Mouse (Mus musculus) R1 (cell line): ENCODE measurements around the gene Apobec2.
A peak's percentile ranks its signal among the peaks of the same experiment; 100 is the strongest.

ENCODE experiments used
- DNase-seq: peaks from one replicate; pipeline ENCODE4 v3.0.0-alpha.2; 2018; ENCODE audit warnings: low read depth, low spot score

The Apobec2 gene

GRCm38 (mm10) chr17:48437421-48437911, 4.7 kb upstream of the Apobec2 start:
- no peak for DNase-seq

GRCm38 (mm10) chr17:48436487-48436886, 3.8 kb upstream of the Apobec2 start:
- DNase-seq, result peak; percentile 69

GRCm38 (mm10) chr17:48434479-48434878, 1.7 kb upstream of the Apobec2 start:
- DNase-seq, result peak; percentile 73

GRCm38 (mm10) chr17:48433689-48434330, 1.1 kb upstream of the Apobec2 start:
- peak; percentile 90 for DNase-seq

- DNase-seq, result peak; percentile 60
These were observed 401 bp upstream of the Apobec2 start for GRCm38 (mm10) chr17:48433006-48433655.

- no peak for DNase-seq
These were observed 1.7 kb downstream of the Apobec2 start for GRCm38 (mm10) chr17:48431054-48431453.

GRCm38 (mm10) chr17:48430394-48430793, 2.3 kb downstream of the Apobec2 start:
- DNase-seq, result no peak

GRCm38 (mm10) chr17:48427852-48428530, 4.7 kb downstream of the Apobec2 start:
- no peak for DNase-seq

- peak; percentile 73 for DNase-seq
These were observed 5.6 kb downstream of the Apobec2 start for GRCm38 (mm10) chr17:48426991-48427750.

- DNase-seq, result peak; percentile 36
These were observed 6.7 kb downstream of the Apobec2 start for GRCm38 (mm10) chr17:48425823-48426612.

- no peak for DNase-seq
These were observed 8.5 kb downstream of the Apobec2 start for GRCm38 (mm10) chr17:48424237-48424636.

GRCm38 (mm10) chr17:48419571-48419970, 13.2 kb downstream of the Apobec2 start:
- no peak for DNase-seq

- DNase-seq, result no peak
These were observed 13.9 kb downstream of the Apobec2 start for GRCm38 (mm10) chr17:48418781-48419180.

- DNase-seq, result no peak
These were observed 14.6 kb downstream of the Apobec2 start for GRCm38 (mm10) chr17:48418174-48418573.

GRCm38 (mm10) chr17:48417521-48417920, 15.2 kb downstream of the Apobec2 start:
- DNase-seq, result no peak

- peak; percentile 94 for DNase-seq
These were observed 16.1 kb downstream of the Apobec2 start for GRCm38 (mm10) chr17:48416425-48417195.

- DNase-seq, result no peak
These were observed 16.7 kb downstream of the Apobec2 start for GRCm38 (mm10) chr17:48416011-48416410.

- DNase-seq, result no peak
These were observed 21.5 kb downstream of the Apobec2 start for GRCm38 (mm10) chr17:48411241-48411640.

GRCm38 (mm10) chr17:48410299-48410785, 22.4 kb downstream of the Apobec2 start:
- peak; percentile 81 for DNase-seq
